Mouse (Mus musculus) adrenal gland, postnatal 25 days (tissue): Measurements from ENCODE around the gene Ankrd34a. TPM values are rescaled to one million over a fixed set of nuclear protein-coding genes. Genes with fewer than 3 reads are reported as not detected.

ENCODE experiments used
- DNase-seq: peaks from one replicate; pipeline ENCODE4 v3.0.0; 2021; ENCODE audit warnings: mixed read lengths
- total RNA-seq: library from RNA; stranded (reverse); gene quantifications from 2 replicates; pipeline ENCODE4 v1.2.3, GENCODE M21; 2021

Ankrd34a gene
- total RNA-seq, 1 experiment from 2014 or later = 0.97 TPM

- no peak for DNase-seq
Observed at GRCm38 (mm10) chr3:96617941-96618340, 21.5 kb downstream of the Ankrd34a start.

DNA sequence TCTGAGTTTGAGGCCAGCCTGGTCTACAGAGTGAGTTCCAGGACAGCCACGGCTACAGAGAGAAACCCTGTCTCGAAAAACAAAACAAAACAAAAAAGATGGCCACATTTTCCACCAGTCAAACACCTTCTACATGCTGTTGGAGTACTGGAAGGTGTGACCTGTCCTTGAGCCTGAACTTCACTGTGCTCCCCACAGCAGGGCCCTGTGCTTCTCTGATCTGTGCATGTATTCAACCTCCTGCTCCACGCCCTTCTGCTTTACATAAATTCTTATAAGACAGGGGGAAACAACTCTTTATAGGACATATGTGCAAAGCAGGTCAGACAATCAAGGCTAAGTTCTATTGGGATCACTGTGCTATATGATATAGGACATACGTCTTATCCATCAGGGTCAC lies 26.8 kb downstream of the Ankrd34a start:
- DNase-seq = no peak

DNA sequence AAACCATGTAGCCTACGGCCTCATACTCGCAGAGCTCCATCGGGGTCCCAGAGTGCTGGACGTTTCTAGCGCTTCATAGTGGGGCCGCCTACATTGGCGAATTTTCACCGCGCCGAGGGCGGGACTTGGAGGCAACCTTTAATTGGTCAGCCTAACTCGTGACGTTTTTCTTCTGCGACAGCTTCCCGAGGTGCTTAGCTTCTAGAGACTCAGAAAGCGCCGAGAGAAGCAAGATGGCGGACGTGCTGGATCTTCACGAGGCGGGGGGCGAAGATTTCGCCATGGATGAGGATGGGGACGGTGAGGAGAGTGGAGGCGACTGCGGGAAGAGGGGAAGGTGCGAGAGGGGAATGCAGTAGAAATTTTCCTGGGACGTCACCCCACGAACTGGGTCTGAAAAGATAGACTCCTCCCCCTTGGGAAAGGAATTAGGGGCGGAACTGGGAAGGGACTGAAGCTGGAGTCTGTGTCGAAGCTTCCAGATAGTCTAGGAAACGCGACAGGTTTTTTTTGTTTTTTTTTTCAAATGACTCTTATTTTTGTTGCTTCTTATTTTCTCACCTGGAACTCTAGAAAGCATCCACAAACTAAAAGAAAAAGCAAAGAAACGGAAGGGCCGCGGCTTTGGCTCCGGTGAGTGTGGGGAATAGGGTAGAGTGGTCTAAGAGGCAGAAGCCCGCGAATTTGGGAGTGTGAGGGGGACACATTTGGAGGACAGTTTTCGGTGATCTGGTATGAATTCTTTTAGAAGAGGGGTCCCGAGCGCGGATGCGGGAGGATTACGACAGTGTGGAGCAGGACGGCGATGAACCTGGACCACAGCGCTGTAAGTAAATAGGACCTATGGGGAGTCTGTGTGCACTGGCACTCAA lies 33.5 kb downstream of the Ankrd34a start, which contains the start of gene Rbm8a:
Rbm8a (plus strand) TSS at position 205 of the 872 bp plus-strand sequence.
- peak; percentile 92 for DNase-seq

DNA sequence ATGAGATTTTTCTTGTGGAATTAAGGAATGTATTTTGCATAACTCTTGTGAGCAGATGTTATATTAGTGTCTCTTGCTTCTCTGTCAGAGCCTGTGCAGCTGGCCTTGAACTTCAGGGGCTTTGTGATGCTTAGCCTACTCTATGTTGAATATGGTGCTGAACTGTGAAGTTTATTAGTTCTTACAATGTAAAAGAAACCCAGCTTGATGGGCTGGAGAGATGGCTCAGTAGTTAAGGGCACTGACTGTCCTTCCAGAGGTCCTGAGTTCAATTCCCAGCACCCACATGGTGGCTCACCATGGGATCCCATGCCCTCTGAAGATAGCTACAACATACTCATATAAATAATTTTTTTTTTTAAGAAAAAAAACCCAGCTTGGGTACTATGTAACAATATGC lies 35.6 kb downstream of the Ankrd34a start:
- DNase-seq = no peak

DNA sequence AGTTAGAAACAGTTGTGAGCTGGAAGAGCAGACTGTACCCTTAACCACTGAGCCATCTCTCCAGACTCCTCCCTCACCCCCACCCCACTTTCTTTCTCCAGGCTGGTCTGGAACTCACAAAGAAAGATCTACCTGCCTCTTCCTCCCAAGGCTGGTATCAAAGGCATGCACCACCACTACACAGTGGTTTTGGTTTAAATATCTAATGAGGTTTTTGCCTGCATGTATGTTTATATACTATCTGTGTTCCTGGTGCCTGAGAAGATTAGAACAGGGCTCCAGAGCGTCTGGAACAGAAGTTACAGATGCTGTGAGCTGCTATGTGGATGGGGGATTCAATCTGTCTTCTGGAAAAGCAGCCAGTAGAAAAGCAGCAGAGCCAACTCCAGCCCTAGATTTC lies 37.6 kb downstream of the Ankrd34a start:
- DNase-seq = no peak

DNA sequence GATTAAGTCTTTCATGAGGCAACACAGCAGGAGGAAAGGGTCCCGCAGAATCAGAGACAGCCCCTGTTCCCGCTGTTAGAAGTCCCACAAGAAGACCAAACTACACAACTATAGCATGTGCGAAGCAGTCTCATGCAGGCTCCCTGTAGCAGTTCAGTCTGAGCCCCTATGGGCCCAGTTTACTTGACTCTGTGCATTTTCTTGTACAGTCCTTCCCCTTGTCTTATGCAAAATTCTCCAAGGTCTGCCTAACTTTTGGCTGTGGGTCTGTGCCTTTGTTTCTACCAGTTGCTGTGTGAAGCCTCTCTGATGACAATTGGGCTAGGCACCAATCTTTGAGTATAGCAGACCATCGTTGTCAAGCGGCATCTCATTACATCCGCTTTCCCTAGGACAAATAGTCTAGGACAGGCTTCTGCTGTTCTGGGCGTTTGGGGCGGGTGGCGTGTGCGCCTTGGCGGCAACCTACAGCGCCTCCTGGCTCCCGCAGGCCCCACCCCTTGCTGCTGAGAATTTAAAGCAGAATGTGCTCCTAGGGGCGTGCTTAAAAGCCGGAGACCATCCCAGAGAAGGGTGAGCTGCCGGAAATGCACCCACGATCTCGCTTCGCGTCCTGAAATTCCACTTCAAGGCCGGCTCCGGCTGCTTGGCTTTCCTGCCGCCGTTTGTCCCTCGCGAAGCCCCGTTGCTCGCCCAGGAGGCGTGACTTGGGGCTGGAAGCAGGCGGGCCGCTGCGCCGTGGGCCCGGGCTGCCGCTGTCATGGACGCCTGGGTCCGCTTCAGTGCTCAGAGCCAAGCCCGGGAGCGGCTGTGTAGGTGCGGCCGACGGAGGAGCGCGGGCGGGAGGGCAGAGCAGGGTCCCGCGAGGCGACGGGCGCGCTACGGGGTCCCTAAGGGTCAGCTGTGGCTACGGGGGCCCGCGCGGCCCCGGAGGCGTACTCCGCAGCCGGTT lies 38.8 kb downstream of the Ankrd34a start, which contains the start of the genes Pex11b and Gm42957:
Pex11b (plus strand) TSS at position 449 of the 952 bp plus-strand sequence.
Gm42957 (plus strand) TSS at position 547 of the 952 bp plus-strand sequence.
- peak; percentile 91 for DNase-seq

DNA sequence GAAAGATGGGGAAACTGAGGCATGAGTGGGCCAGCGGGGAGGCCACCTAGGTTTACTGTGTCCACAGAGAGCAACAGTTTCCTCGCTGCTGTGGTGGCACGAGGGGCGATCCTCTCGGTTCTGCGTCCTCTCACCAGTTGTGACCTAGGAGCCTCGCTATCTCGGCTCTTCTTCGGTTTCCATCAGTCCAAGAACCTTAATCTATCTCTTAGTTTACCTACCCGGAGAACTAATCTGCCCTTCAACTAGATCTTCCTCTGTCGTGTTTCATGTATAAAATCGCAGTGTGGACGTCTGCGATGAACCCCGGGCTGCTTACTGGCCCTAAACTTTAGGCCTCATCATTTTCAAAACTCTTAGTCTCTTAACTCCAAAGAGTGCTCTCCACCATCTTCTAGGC lies 39.5 kb downstream of the Ankrd34a start:
- no peak for DNase-seq

DNA sequence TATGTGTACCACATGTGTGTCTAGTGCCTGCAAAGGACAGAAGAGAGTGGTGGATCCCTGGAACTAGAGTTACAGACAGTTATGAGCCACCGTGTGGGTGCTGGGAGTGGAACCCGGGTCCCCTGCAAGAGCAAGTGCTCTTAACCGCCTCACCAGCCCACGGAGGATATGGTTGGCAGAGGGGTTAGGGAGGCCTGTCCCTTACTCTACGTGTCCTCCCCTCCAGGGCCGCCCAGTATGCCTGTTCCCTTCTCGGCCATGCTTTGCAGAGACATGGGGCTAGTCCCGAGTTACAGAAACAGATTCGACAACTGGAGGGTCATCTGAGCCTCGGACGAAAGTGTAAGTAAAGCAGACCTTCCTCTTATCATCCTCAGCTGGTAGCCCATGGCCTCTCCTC lies 40.0 kb downstream of the Ankrd34a start:
- no peak for DNase-seq

DNA sequence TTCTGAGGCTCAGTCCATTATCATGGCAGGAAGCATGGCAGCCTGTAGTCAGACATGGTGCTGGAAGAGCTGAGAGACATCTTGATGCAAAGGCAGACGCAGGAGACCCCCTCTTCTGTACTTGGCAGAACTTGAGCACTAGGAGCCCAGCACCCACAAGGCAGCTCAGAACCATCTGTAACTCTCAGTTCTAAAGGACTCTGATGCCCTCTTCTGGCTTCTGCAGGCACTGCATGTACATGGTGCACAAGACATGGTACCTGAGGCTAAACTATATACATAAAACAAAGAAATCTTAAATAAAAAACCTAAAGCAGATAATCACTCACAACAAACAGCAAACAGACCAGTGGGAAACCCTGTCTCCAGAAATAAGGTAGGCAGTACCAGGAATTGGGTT lies 42.8 kb downstream of the Ankrd34a start:
- peak; percentile 69 for DNase-seq

GRCm38 (mm10) chr3:96645018-96645649 lies 48.7 kb downstream of the Ankrd34a start, which contains the start of gene Itga10:
Gene Itga10 (plus strand): TSS chr3:96645584.
- DNase-seq = peak; percentile 30

DNA sequence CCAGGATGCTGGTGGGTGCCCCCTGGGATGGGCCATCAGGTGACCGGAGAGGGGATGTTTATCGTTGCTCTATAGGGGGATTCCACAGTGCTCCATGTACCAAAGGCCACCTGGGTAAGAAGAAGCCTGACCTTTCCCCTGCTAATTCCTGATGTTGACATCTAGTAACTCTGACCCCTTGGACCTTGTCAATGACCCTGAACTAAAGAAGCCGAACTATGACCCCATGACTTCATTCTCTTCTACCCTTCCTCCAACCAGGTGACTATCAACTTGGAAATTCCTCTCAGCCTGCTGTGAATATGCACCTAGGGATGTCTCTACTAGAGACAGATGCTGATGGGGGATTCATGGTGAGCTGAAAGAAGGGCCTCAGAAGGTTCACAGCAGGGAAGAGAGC lies 50.9 kb downstream of the Ankrd34a start:
- DNase-seq = no peak

Other genes starting within 250 kb of the Ankrd34a start
- gene BC107364, start 144.3 kb upstream of the Ankrd34a start, total RNA-seq = not detected in 2 replicates
- gene Hfe2, start 71.5 kb upstream of the Ankrd34a start, total RNA-seq = not detected in 2 replicates
- gene Txnip, start 38.7 kb upstream of the Ankrd34a start, total RNA-seq = 421 and 586 TPM in 2 replicates
- gene Gm16253, start 19.7 kb upstream of the Ankrd34a start, total RNA-seq = not detected in 2 replicates
- gene Polr3gl, start 2.5 kb upstream of the Ankrd34a start, total RNA-seq = 37.7 and 44.9 TPM in 2 replicates
- 32.9 and 50.0 TPM in 2 replicates for gene Lix1l, start 4.5 kb downstream of the Ankrd34a start, total RNA-seq
- gene Rbm8a, start 33.3 kb downstream of the Ankrd34a start, total RNA-seq = 72.9 and 97.5 TPM in 2 replicates
- 41.6 and 58.7 TPM in 2 replicates for gene Pex11b, start 38.7 kb downstream of the Ankrd34a start, total RNA-seq
- 0.55 and 0.71 TPM in 2 replicates for gene Gm42957, start 38.8 kb downstream of the Ankrd34a start, total RNA-seq
- 1.9 and 2.0 TPM in 2 replicates for gene Itga10, start 48.9 kb downstream of the Ankrd34a start, total RNA-seq
- 2.3 and 3.2 TPM in 2 replicates for gene Ankrd35, start 73.5 kb downstream of the Ankrd34a start, total RNA-seq
- 27.6 and 33.1 TPM in 2 replicates for gene Pias3, start 99.7 kb downstream of the Ankrd34a start, total RNA-seq
- 0.67 TPM in 1 of 2 replicates, not detected in the other for gene Nudt17, start 111.9 kb downstream of the Ankrd34a start, total RNA-seq
- 27.5 and 32.4 TPM in 2 replicates for gene Polr3c, start 131.0 kb downstream of the Ankrd34a start, total RNA-seq
- gene Rnf115, start 131.0 kb downstream of the Ankrd34a start, total RNA-seq = 36.7 and 37.2 TPM in 2 replicates
- 1.00 TPM in 1 of 2 replicates, not detected in the other for gene Pdzk1, start 232.6 kb downstream of the Ankrd34a start, total RNA-seq
- not detected in 2 replicates for gene Cd160, start 232.7 kb downstream of the Ankrd34a start, total RNA-seq